Mouse (Mus musculus): ENCODE data around the gene 2310050C09Rik.

Gene 2310050C09Rik

DNA sequence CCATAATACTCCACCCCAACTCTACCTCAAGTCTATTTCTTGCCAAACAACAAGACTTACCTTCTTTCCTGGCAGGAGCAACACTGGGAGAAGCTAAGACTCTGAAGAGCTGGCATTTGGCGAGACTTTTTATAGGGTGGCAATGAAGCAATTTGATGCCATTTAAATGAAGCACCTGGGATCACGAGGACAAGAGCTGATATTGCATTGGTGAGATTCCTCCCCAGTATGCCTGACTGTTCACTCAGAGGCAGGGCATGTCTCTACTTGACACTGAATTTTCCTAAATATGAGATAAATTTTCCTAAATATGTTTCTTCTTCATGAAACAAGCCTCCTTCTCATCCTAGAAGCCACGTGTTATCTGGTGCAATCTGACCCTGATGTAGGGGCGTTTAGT lies at the start of gene 2310050C09Rik:
Gene 2310050C09Rik (minus strand): TSS at position 101 of the 400 bp plus-strand sequence.
- 81% methylated on average over 4 of the region's 4 CpGs for WGBS

DNA sequence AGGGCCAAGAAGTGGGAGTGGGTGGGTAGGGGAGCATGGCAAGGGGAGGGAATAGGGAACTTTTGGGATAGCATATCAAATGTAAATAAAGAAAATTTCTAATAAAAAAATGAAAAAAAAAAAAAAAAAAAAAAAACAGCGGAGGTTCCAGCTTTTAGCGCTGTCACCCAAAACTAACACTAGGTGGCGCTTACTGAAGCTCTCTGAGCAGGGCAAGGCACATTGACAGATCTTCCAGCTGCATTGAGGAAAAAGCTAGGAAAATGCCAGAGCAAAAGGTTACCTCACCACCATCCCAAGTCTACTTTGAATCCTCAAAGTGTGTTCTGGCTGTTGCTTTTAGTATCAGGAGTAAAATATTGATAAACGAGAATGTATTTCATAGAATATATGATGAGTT lies 37.6 kb upstream of the 2310050C09Rik start:
- 26% methylated on average over 4 of the region's 4 CpGs for WGBS

DNA sequence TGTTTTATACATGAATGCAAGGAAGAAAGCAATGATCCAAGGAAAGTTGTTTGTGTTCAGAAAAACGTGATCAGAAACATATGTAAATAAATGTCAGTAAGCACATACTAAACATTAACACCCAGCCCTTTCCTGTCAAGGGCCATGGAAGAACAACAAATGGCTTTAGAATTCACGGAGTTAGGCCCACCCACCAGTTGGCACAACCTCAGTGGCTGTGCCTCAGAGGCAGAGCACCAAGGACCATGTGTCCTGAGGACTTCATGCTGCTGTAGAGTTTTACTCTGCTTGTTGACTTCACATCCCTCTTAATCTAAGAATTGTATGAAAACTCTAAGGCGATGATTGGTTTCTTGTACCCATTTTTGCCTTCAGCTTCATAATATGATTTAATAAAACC lies 35.2 kb upstream of the 2310050C09Rik start:
- 54% methylated on average over 3 of the region's 3 CpGs for WGBS

DNA sequence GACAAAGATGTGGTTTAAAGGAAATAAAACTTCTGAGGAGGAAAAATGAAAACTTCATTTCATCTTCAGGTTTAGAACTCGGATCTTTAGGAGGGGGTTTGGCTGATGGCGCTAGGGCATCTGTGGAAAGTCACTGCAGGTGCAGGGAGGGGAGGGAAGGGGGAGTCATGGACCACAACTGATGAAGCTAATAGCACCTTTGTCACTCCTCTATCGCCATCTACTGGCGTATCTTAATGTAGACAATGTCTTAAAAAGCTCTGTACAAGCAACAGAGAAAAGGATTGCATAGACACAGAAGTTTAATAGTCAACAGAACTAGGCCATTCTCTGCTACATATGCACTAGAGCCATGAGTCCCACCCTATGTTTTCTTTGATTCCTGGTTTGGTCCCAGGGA lies 33.6 kb upstream of the 2310050C09Rik start:
- 30% methylated on average over 4 of the region's 4 CpGs for WGBS

DNA sequence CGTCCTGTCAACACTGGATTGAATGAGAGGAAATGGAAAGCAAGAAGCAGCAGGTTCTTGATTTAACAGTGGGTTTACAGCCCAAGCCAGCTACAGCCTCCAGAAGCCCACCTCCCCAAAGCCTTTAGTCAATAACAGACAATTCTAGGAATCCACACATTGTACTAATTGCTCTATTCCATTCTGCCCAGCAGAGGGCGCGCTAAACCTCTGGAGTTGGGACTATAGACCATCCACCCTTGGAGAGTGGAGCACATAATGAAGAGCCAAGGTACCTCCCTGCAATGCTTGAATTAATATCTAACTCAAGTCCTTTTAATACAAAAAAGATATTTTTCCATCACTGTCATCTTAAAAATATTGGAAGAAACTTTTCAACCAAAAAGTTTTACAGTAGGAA lies 33.0 kb upstream of the 2310050C09Rik start:
- 24% methylated on average over 3 of the region's 3 CpGs for WGBS

DNA sequence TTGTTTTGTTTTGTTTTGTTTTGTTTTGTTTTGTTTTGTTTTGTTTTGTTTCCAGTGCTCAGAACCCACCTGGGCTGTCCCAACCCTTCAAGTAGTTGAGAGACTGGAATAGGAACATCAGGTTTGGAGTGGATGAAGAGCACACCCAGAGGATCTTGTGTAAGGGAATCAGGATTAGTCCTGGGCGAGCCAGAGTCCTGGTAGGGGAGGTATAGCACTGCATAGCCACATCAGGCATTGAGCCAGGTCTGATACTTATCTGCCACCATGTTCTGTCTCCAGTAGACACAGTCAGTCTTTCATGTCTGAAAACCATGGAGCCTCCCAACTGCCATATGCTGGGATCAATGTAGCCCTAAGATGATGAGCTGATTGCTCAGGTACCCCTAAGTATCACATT lies 24.5 kb upstream of the 2310050C09Rik start:
- 72% methylated on average over 1 of the region's 1 CpGs for WGBS

DNA sequence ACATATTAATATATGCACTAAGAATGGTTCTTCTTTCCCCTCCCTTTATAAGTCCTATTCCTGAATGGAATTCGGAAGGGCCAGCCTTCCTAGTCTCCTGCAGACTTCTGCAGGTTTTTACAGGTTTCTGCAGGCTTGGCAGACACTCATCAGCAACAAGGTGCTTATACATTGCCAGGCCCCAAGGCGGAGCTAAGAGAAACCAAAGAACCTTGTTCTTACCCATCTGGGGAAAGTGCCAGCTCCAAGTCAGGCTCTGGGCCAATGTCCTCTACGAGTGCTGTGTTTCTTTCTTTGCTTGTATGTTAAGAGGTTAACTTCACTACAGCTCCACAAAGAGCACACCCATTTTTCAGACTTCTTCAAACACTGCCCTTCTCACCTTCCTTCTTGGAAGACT lies 24.0 kb upstream of the 2310050C09Rik start:
- WGBS: 63% methylated on average over 3 of the region's 3 CpGs

DNA sequence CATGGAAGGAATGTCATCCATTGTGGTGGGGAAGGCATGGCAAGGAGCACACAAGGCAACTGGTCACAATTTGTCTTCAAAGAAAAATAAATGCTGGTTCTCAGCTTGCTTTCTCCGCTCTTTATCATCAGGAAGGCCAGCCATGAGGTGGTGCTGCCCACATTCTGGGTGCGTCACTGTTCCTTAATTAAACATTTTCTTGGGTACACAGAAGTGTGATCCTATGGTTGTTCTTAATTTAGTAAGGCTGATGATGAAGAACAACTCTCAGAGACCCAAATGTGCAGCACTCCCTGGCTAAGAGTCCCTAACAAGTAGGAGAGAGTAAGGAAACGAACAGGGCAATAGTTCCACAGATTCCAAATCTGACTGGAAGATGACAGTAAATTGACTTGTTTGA lies 4.2 kb upstream of the 2310050C09Rik start:
- WGBS: 58% methylated on average over 3 of the region's 3 CpGs

DNA sequence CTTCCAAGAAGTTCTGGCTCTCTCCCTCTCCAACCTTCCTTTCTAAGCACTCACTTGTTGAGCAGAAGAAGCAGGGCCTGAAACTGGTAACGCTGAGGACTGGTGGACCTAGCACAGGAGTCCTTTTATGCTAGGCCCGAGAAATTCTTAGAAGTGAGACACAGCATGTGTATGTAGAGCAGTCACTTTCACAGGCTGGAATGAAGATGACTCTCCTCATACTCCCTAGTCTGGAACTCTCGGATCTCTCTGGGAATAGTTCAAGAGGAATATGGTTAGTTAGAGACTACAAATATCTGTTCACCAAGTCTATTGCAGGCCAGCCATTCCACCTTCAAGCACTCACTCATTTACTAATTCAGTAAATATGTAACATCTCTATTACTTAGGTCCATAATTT lies 18.8 kb downstream of the 2310050C09Rik start, which contains the start of gene Lce1l:
Gene Lce1l (minus strand): TSS at position 101 of the 400 bp plus-strand sequence.
- WGBS: 84% methylated on average over 3 of the region's 3 CpGs

DNA sequence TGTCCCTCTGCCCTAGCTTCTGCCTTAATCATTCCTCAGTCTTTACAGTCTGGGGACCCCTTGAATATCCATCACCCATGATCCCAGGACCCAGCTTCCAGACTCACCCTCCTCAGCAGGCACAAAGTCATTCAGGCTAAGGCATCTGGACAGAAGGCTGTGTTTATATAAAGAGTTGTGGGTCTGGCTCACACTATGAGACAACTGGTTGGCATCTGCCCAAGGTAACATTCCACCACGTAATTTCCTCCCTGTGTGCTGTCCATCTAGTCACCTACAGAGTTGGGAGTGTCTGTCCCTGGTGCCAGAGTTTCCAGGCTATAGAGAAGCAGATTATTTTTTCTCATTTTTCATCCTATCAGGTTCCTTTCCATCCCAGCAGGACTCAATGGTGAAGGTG lies 42.9 kb downstream of the 2310050C09Rik start, which contains the start of gene Kprp:
Gene Kprp (minus strand): TSS at position 140 of the 400 bp plus-strand sequence.
- 38% methylated on average over 1 of the region's 1 CpGs for WGBS

DNA sequence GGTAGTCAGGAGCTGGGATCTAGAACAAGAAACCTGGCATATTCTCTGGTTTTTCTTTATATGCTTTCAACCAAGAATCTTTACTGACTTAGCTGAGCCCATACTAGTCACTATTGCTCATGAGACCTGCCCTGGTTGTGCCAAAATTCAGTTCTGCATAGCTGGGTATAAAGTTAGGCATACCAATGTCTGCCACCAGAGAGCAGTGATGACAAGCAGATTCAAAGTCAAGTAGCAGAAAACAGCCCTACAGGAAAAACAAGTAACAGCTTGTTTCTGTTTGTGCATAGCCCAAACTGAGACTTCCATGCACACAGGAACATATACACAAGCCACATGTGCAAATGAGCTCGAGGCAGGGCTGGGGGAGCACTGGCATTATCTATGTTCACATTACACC lies 44.2 kb downstream of the 2310050C09Rik start:
- WGBS: 10% methylated on average over 1 of the region's 1 CpGs
